Mouse (Mus musculus) cerebellum, adult 9-11 months (tissue): ENCODE results near the gene Zfhx3.

Experiments
- DNase-seq: peaks from one replicate; pipeline ENCODE4 v3.0.0; 2022

Zfhx3 gene

DNA sequence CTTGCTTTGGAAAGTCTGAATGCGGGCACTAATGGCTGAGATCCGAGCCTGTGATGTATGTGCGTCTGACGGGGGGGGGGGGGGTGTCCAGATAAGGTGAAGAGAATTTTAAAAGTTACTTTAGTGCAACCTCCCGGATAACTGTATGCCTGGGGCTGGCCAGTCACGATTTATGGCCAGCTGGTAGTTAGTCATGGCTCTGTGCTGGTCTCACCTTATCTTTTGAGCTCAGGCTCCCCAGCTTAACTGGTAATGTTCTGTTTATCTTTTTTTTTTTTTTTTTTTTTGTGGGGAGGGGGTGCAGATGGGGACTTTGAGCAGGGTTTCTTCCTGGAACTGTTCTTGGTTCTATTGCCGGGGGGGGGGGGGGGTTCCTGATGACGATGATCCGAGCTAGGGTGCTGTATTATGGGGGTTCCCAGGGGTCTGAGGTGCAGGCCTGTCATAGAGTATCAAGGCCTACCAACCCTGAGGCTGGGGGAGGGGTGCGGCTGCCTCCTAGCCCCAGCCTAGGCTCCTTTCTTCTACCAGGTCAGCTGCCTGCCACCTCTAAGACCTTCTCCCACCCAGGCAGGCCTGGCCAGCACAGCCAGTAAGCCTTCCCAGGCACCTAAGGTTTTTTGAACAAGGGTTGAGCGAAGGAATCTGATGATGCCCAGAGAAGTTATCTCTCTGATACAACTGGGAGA, 782.5 kb downstream of the Zfhx3 start:
- no peak for DNase-seq

GRCm38 (mm10) chr8:108725631-108726030, 783.2 kb downstream of the Zfhx3 start:
- DNase-seq = no peak

DNA sequence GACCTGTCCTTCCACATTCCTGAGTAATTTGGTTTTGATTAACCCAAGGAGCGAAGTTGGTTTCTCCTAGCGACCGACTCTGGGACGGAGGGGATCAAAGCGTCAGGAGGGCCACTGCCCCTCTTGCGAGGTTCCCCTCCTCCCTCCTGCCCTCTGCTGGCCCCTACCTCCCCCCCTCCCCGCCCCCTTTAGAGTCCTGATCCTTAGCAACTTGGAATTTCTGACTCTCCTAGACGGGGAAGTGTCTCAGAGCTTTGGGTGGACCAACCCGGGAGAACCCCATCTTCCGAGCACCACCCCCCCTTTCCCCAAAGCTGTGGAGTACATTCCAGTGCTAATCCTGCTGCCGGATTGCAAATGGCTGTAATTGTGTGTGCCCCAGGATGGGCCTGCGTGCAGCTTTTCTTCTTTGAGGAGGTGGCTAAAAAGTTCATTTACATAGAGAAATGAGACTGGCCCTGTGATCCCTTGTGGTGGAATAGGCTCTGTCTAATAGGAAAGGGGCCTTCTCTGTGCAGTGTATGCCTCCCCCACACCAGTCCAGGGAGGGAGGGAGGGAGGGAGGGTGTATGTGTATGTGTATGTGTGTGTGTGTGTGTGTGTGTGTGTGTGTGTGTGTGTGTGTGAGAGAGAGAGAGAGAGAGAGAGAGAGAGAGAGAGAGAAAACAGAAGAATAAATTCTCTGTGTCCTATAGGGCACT, 784.2 kb downstream of the Zfhx3 start:
- DNase-seq = no peak

DNA sequence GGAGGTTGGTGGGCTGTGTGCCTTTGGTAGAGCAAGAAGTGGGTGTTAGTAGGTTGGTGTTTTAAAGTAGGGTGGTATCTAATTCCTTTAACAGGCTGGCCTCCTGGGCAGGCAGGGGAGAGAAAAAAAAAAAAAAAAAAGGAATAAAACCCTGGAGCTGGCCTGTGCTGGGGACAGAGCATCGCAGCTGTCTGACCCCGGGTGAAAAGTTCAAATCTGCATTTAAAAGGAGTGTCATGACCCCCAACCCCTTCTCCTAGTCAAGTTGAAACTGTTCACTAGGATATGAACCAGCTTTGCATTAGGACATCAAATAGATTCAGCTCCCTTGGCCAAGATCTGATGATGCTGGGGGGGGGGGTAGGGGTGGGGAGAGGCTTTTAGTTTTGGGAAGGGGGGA, 786.7 kb downstream of the Zfhx3 start:
- DNase-seq = no peak

GRCm38 (mm10) chr8:108729667-108730329, 787.4 kb downstream of the Zfhx3 start:
- DNase-seq = no peak

- no peak for DNase-seq
Observed at GRCm38 (mm10) chr8:108730907-108731440, 788.5 kb downstream of the Zfhx3 start.

DNA sequence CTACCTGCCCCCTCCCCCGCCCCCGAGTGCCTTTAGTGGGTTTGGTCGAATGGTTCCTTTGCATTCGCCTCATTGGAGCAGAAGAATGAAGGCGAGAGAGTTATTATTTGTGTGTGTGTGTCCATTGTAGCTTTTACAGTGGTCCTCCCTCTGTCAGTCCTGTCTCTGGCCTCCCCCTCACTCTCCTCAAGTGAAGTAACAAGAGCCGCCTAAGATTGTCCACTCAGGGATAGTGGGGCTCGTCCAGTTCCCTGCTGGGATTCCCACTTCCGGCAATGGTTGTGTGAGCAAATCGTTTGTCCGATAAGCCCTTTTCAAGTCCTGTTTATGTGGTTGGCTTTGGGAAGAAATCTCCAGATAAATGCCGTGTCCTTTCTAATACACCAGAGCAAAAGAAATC, 790.1 kb downstream of the Zfhx3 start:
- no peak for DNase-seq

GRCm38 (mm10) chr8:108733385-108733784, 790.9 kb downstream of the Zfhx3 start:
- no peak for DNase-seq

- no peak for DNase-seq
Observed at GRCm38 (mm10) chr8:108736442-108736841, 794.0 kb downstream of the Zfhx3 start.

- DNase-seq = no peak
Observed at GRCm38 (mm10) chr8:108738179-108738578, 795.7 kb downstream of the Zfhx3 start.

- no peak for DNase-seq
Observed at GRCm38 (mm10) chr8:108739517-108739916, 797.1 kb downstream of the Zfhx3 start.

DNA sequence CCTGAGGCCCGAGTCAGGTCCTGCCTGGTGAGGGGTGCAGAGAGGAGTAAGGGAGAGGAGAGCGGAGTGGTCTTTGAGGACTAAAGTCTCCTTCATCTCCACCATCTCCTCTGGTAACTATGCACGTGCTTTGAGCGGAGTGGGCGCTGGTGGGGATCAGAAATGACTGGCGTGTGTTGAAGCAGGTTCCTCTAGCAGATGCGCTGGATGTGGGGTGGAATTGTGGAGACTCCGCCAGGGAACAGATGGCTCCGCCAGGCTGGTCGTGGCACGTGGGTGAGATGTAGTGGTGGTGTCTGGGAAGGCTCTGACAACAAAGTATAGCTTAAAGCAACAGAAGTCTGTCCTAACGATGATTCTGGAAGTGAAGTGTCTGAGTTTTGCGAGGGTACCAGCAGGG, 798.0 kb downstream of the Zfhx3 start:
- no peak for DNase-seq

- no peak for DNase-seq
Observed at GRCm38 (mm10) chr8:108741651-108742050, 799.2 kb downstream of the Zfhx3 start.

- DNase-seq = no peak
Observed at GRCm38 (mm10) chr8:108742465-108742864, 800.0 kb downstream of the Zfhx3 start.

GRCm38 (mm10) chr8:108743238-108743637, 800.8 kb downstream of the Zfhx3 start:
- no peak for DNase-seq

DNA sequence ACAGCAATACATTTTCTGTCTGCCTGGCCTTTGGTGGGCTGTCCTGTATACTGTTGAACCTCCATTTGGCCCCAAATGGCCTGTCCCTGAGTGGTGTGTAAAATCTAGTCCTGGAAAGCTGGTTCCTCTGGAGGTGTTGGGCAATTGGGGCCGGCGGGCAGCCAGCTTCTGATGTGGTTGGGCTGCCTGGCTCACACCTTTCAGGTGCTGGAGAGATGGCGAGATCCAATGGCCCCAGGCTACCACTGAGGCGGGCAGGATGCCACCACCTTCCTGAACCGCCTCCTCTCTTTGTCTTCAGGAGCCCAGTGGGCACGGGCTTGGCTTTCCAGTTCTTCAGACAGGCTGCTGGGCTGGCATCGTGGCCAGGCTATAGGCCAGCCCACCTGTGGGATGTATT, 803.1 kb downstream of the Zfhx3 start:
- DNase-seq = no peak

GRCm38 (mm10) chr8:108748095-108748494, 805.7 kb downstream of the Zfhx3 start:
- DNase-seq = no peak

DNA sequence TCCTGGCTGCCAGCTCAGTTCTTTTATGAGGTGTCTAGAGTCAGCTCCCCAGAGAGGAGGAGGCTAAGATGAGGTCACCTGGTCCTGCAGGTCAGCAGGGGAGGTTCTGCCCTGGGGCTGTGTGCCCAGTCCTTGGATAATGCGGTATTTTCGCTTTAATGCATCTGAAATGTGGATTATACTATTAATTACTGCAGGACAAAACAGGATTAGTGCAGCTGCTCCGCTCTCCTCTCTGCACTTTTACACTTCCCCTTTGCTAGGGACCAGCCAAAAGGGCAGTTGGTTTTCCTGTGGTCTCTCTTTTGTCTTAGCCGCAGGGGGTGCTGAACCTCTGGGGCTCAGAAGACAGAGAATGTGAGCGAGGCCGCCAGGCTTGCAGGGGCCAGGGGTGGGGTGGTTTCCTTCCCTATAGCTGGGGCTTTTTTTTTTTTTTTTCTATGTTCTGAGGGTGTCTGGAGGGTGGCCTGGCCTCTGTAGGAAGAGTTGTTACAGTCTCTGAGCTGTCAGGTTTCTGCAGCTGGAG, 806.5 kb downstream of the Zfhx3 start:
- DNase-seq = no peak

DNA sequence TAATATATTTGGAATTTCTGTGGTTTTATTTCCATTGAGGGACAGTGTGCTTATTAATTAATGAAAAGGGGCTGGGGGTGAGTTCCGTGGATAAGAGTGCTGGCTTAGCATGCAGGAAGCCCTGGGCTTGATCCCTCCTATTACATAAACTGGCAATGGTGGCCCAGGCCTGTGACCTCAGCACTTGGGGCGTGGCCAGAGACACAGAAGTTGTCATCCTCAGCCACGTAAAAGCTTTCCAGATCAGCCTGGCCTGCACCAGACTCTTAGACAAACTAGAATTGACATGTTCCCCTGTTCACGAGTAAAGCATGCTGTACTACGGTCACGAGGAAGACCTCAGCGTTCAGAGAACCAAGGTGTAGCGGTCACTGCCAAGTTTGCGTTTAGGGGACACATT, 808.4 kb downstream of the Zfhx3 start:
- no peak for DNase-seq

GRCm38 (mm10) chr8:108754556-108754955, 812.1 kb downstream of the Zfhx3 start:
- no peak for DNase-seq

- DNase-seq = peak; percentile 59
Observed at GRCm38 (mm10) chr8:108755400-108756325, 813.2 kb downstream of the Zfhx3 start.
